Mouse (Mus musculus): ENCODE data around the gene Atg101. TPM values are rescaled to one million over a fixed set of nuclear protein-coding genes. Genes with fewer than 3 reads are reported as not detected.

Gene Atg101
- polyA plus RNA-seq, 1 experiment from 2014 or later: 49.3 TPM

DNA sequence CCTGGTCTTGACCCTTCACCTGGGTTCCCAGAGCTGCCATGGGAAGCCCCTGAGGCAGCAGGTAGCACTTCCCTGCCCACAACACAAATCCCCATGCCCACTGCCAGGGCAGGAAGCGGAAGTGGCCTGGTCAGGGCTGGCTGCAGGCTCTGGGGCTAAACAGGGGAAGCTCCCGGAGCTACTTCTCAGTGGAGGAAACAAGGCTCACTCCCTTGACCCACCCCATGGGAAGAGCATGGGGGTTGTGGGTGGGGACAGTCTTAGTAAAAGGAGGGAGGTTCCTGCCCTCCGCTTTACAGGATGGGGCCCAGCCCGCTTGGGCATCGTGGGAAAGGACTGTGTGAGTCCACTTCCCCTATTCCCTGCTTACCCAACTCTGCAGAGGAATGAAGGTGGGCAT, 21.6 kb upstream of the Atg101 start:
- no peak for TF ChIP-seq CTCF (IDR thresholded peaks at IDR 0.05; ENCODE audit: low read depth)
- TF ChIP-seq EP300 (optimal IDR thresholded peaks at IDR 0.05): no peak
- no peaks in the 10 kb centered on the region for H3K9me3 ChIP-seq (ENCODE audit: control insufficient read depth, low read length)
- WGBS: 65% methylated on average over 5 of the region's 5 CpGs
- peaks cover 16% of the 10 kb centered on the region; the same call in 1 of the 2 replicates for H3K4me1 ChIP-seq (replicated peaks; ENCODE audit: control insufficient read depth, insufficient read depth)
- ATAC-seq (ENCODE audit: low FRiP score, low TSS enrichment) (no peak), DNase-seq (ENCODE audit: low spot score) (no peak)
- H3K36me3 ChIP-seq (ENCODE audit: control insufficient read depth, insufficient read depth, low read length): no peaks in the 10 kb centered on the region
- no peak overlapping the region for H3K4me2 ChIP-seq (replicated peaks; ENCODE audit: low read depth)
- H3K4me3 ChIP-seq (ENCODE audit: low read depth, low read length): no peak overlapping the region
- no peak overlapping the region for H3K27ac ChIP-seq (replicated peaks)
- no peak overlapping the region for H3K9ac ChIP-seq (ENCODE audit: low read length)
- no peaks in the 10 kb centered on the region for H3K27me3 ChIP-seq (ENCODE audit: control insufficient read depth, insufficient read depth, low read length)

DNA sequence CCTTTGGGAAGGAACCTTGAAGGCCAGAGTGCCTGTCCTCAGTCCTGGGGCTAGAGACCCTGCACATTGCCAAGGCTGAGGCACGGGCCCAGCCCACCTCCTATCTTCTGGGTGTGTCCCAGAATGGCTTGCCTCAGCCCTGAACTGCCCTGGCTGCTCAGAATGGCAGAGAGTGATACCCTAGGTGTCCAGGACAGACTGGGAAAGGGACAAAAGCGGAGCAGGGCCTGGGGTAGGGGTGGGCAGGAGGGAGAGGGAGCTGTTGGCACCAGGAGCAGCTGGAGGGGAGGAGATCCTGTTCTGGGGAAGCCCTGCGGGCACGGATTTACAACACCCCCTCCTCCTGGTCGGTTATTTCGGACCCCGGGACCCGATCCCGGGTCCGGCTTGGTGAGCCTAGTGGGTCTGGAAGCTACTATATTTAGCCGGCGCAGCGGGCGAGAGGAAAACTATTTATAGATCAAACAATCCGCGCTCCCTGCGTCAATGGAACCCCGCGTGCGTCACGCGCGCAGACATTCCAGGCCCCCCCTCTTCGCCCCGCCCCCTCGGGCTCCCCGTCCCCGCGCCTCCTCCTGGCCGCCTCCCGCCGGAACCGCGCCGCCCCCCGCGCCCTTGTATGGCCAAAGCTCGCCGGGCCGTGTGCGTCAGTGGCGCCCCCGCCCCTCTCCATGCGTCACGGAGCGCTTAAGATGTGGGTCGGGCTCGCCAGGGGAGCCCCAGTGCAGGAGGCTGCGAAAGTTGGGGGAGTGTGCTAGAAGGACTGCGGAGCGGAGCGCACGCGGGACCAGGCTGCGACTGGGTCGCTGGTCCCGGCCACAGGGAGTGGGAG, 17.7 kb upstream of the Atg101 start:
- Histone ChIP-seq H3K4me3 (ENCODE audit: low read depth, low read length) (peak overlapping the region; percentile 61), H3K4me1 (replicated peaks; ENCODE audit: control insufficient read depth, insufficient read depth) (peaks cover 12% of the 10 kb centered on the region; the same call in 1 of the 2 replicates), H3K27ac (replicated peaks) (peak overlapping the region; percentile 74), H3K27me3 (ENCODE audit: control insufficient read depth, insufficient read depth, low read length) (no peaks in the 10 kb centered on the region), H3K9me3 (ENCODE audit: control insufficient read depth, low read length) (no peaks in the 10 kb centered on the region), H3K4me2 (replicated peaks; ENCODE audit: low read depth) (peak overlapping the region; percentile 93), H3K9ac (ENCODE audit: low read length) (peak overlapping the region; percentile 60), H3K36me3 (ENCODE audit: control insufficient read depth, insufficient read depth, low read length) (peaks cover 4% of the 10 kb centered on the region; the same call in 1 of the 2 replicates)
- WGBS: under 1% methylated on average over 49 of the region's 57 CpGs
- DNase-seq (ENCODE audit: low spot score): peak; percentile 97
- ATAC-seq (ENCODE audit: low FRiP score, low TSS enrichment): peak; percentile 91
- TF ChIP-seq CTCF (IDR thresholded peaks at IDR 0.05; ENCODE audit: low read depth) (peak; percentile 51), EP300 (optimal IDR thresholded peaks at IDR 0.05) (peak; percentile 57)

DNA sequence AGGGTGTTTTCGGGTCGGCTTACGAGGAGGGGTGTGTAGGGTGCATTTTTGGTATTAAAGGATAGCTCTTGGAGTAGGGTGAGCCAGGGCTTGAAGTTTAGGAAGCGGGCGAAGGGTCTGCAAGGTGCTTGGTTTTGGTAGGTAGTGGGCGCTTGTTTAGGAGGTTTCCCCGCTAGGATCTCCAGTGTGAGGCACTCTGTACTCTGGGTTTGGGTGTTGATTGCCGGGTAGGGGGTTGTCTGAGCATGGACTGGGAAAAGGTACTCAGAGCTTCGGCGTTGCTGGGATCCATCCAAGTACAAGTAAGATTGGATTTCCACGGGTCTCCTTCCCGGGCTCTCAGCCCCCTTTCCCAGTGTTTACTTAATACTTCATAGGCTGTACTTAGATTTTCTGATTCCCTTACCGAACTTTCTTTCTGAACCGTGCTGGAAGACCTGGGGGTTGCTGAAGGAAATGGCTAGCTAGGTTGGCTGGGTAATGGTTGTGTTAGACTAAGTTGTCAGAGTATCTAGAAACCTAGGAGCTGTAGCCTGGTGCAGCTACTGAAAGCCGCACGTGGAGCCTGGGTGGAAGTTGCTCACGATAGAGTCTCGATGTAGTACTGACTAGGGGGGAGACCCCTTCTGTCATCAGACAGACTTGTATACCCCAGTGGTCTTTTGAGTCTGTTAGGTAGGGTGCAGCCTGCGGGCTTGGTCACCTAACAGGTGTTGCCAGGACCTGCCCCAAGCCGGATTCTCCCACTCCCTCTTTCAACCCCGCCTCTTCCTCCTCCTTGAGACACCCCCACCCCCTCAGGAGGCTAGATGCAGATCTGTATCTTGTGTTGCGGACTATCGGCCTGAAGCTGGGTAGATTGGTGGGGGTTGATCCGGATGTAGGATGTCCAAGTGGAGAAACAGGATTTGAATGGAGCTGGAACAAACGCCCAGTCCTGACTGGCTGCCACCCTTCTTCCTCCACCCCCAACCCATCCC, 16.7 kb upstream of the Atg101 start:
- 4% methylated on average over 25 of the region's 25 CpGs for WGBS

DNA sequence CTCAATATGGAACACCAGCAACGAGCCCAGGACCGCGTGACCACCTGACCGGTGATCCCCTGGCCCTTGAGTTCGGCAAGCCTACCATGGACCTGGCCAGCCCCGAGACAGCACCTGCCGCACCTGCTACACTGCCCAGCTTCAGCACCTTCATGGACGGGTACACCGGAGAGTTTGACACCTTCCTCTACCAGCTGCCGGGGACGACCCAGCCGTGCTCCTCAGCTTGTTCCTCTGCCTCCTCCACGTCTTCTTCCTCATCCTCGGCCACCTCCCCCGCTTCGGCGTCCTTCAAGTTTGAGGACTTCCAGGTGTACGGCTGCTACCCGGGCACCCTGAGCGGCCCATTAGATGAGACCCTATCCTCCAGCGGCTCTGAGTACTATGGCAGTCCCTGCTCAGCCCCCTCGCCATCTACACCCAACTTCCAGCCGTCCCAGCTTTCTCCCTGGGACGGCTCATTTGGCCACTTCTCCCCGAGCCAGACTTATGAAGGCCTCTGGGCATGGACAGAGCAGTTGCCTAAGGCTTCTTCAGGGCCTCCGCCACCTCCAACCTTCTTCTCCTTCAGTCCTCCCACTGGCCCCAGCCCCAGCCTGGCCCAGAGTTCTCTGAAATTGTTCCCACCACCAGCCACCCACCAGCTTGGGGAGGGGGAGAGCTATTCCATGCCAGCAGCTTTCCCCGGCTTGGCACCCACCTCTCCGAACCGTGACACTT, 13.8 kb upstream of the Atg101 start:
- H3K36me3 ChIP-seq (ENCODE audit: control insufficient read depth, insufficient read depth, low read length): peaks cover 24% of the 10 kb centered on the region
- H3K4me1 ChIP-seq (replicated peaks; ENCODE audit: control insufficient read depth, insufficient read depth): peaks cover 9% of the 10 kb centered on the region; the same call in 1 of the 2 replicates
- H3K9ac ChIP-seq (ENCODE audit: low read length): no peak overlapping the region
- no peaks in the 10 kb centered on the region for H3K9me3 ChIP-seq (ENCODE audit: control insufficient read depth, low read length)
- TF ChIP-seq EP300 (optimal IDR thresholded peaks at IDR 0.05) (no peak), CTCF (IDR thresholded peaks at IDR 0.05; ENCODE audit: low read depth) (no peak)
- no peak overlapping the region for H3K4me2 ChIP-seq (replicated peaks; ENCODE audit: low read depth)
- WGBS: 90% methylated on average over 29 of the region's 29 CpGs
- no peaks in the 10 kb centered on the region for H3K27me3 ChIP-seq (ENCODE audit: control insufficient read depth, insufficient read depth, low read length)
- ATAC-seq (ENCODE audit: low FRiP score, low TSS enrichment): no peak
- no peak for DNase-seq (ENCODE audit: low spot score)
- H3K27ac ChIP-seq (replicated peaks): no peak overlapping the region
- no peak overlapping the region for H3K4me3 ChIP-seq (ENCODE audit: low read depth, low read length)

More for the DNA sequence above, 16.7 kb upstream of the Atg101 start:
- Histone ChIP-seq H3K27me3 (ENCODE audit: control insufficient read depth, insufficient read depth, low read length) (no peaks in the 10 kb centered on the region), H3K4me2 (replicated peaks; ENCODE audit: low read depth) (peak overlapping the region; percentile 93), H3K36me3 (ENCODE audit: control insufficient read depth, insufficient read depth, low read length) (peaks cover 11% of the 10 kb centered on the region; the same call in 1 of the 2 replicates), H3K9me3 (ENCODE audit: control insufficient read depth, low read length) (no peaks in the 10 kb centered on the region), H3K27ac (replicated peaks) (peak overlapping the region; percentile 41), H3K9ac (ENCODE audit: low read length) (peak overlapping the region; percentile 60), H3K4me1 (replicated peaks; ENCODE audit: control insufficient read depth, insufficient read depth) (peaks cover 9% of the 10 kb centered on the region; the same call in 1 of the 2 replicates), H3K4me3 (ENCODE audit: low read depth, low read length) (peak overlapping the region; percentile 61)
- DNase-seq (ENCODE audit: low spot score): peak; percentile 57
- ATAC-seq (ENCODE audit: low FRiP score, low TSS enrichment): peak; percentile 8; the same call in 1 of the 2 replicates
- TF ChIP-seq EP300 (optimal IDR thresholded peaks at IDR 0.05) (no peak), CTCF (IDR thresholded peaks at IDR 0.05; ENCODE audit: low read depth) (no peak)

DNA sequence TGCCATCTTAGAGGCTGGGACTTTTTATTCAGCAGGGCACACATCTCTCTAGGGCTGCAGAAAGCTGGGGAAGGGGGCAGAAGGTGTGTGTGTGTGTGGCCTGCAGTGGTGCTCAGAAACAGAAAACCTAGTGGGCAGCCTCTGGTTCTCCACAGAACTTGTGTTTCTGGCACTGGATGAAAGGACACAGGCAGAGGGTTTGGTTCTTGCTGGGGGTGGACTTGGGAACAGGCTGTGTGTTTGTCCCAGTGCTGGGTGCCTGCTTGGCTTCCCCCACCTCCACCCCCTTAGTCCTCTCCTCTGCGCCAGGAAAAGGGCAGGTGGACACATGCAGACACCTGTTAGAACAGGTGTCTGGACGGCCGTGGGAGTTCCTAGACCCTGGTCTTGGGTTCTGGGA, 13.0 kb upstream of the Atg101 start:
- Histone ChIP-seq H3K36me3 (ENCODE audit: control insufficient read depth, insufficient read depth, low read length) (peaks cover 24% of the 10 kb centered on the region), H3K9ac (ENCODE audit: low read length) (no peak overlapping the region; the same call in 1 of the 2 replicates), H3K27ac (replicated peaks) (no peak overlapping the region), H3K4me3 (ENCODE audit: low read depth, low read length) (no peak overlapping the region), H3K4me2 (replicated peaks; ENCODE audit: low read depth) (no peak overlapping the region), H3K4me1 (replicated peaks; ENCODE audit: control insufficient read depth, insufficient read depth) (peaks cover 4% of the 10 kb centered on the region; the same call in 1 of the 2 replicates), H3K9me3 (ENCODE audit: control insufficient read depth, low read length) (no peaks in the 10 kb centered on the region), H3K27me3 (ENCODE audit: control insufficient read depth, insufficient read depth, low read length) (no peaks in the 10 kb centered on the region)
- no peak for DNase-seq (ENCODE audit: low spot score)
- no peak for ATAC-seq (ENCODE audit: low FRiP score, low TSS enrichment)
- no peak for TF ChIP-seq EP300 (optimal IDR thresholded peaks at IDR 0.05)
- TF ChIP-seq CTCF (IDR thresholded peaks at IDR 0.05; ENCODE audit: low read depth): no peak
- 63% methylated on average over 3 of the region's 3 CpGs for WGBS
